Mouse (Mus musculus): ENCODE measurements at regions not wholly inside any gene's neighbourhood (a gene's known extent, or its start where the extent isn't known, plus 50 kb on each side); places are given as distances from the start of the nearest gene placed in this dataset.

GRCm38 (mm10) chr15:7563279-7563678, 165.1 kb upstream of the Egflam start:
- no peak for TF ChIP-seq CTCF (IDR thresholded peaks at IDR 0.05; ENCODE audit: insufficient read depth, low read depth, low read length)
- no peak for TF ChIP-seq POLR2A (IDR thresholded peaks at IDR 0.05; ENCODE audit: insufficient read depth, low read depth, low read length)

All from olfactory bulb, adult 2 months (tissue).